Mouse (Mus musculus) small intestine, adult 2 months (tissue): ENCODE data around the gene Bak1.
A peak's percentile ranks its signal among the peaks of the same experiment; 100 is the strongest.

Source experiments
- CTCF ChIP-seq: fragments of 200-500 bp; IDR thresholded peaks from 2 replicates; pipeline ENCODE4 v1.5.1; 2012; ENCODE audit warnings: low read depth, mild to moderate bottlenecking, control low read depth, inconsistent platforms, low read length, moderate library complexity, mixed read lengths; ENCODE audit not compliant: insufficient replicate concordance, insufficient read length; ENCODE audit errors: extremely low read depth
- POLR2A ChIP-seq: fragments of 200-500 bp; IDR thresholded peaks from 2 replicates; pipeline ENCODE4 v1.6.1; 2012; ENCODE audit warnings: low read depth, mild to moderate bottlenecking, control low read depth, inconsistent platforms, low read length, moderate library complexity

- TF ChIP-seq CTCF (peak; percentile 73; the same call in 1 of the 2 replicates), POLR2A (no peak)
Observed at GRCm38 (mm10) chr17:27001889-27002288, 26.9 kb downstream of the Bak1 start.
